Mouse (Mus musculus) neutrophil, adult 65 days (primary cell): ENCODE results near the gene Ceacam12. TPM values are rescaled to one million over a fixed set of nuclear protein-coding genes. Genes with fewer than 3 reads are reported as not detected.

Source experiments
- total RNA-seq: library from RNA; stranded (reverse); gene quantifications from 2 replicates; pipeline ENCODE4 v1.2.4, GENCODE M21; 2023

Gene Ceacam12
- not detected in 2 replicates for total RNA-seq

DNA sequence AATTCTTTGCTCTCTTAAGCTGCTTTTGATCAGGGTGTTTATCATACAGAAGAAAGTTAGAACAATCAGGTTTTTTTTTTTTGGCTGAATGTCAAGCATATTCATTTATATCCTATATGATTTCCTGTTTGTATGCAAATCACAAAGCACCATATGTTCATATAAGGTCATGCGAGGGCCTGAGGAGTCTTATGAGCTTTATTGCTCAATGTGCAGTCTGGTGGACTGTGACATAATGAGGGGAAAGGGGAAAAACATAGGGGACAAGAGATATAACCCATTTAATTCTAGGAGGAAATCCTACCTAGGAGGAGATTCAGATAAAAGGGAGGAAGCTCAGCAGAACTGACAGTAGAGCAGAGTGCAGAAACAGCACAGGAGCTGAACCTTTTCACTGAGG is at the start of gene Ceacam12:
Gene Ceacam12, plus strand, starts transcription at position 301 of the 400 bp plus-strand sequence.

Other genes starting within 250 kb of the Ceacam12 start
- not detected in 2 replicates for gene Gm5155, start 194.2 kb upstream of the Ceacam12 start, total RNA-seq
- not detected in 2 replicates for gene Ceacam11, start 93.8 kb upstream of the Ceacam12 start, total RNA-seq
- not detected in 2 replicates for gene Ceacam13, start 56.0 kb upstream of the Ceacam12 start, total RNA-seq
- gene Igfl3, start 110.6 kb downstream of the Ceacam12 start, total RNA-seq: not detected in 2 replicates
- not detected in 2 replicates for gene Mill1, start 179.4 kb downstream of the Ceacam12 start, total RNA-seq